Mouse (Mus musculus): ENCODE measurements at regions not wholly inside any gene's neighbourhood (a gene's known extent, or its start where the extent isn't known, plus 50 kb on each side); places are given as distances from the start of the nearest gene placed in this dataset.

DNA sequence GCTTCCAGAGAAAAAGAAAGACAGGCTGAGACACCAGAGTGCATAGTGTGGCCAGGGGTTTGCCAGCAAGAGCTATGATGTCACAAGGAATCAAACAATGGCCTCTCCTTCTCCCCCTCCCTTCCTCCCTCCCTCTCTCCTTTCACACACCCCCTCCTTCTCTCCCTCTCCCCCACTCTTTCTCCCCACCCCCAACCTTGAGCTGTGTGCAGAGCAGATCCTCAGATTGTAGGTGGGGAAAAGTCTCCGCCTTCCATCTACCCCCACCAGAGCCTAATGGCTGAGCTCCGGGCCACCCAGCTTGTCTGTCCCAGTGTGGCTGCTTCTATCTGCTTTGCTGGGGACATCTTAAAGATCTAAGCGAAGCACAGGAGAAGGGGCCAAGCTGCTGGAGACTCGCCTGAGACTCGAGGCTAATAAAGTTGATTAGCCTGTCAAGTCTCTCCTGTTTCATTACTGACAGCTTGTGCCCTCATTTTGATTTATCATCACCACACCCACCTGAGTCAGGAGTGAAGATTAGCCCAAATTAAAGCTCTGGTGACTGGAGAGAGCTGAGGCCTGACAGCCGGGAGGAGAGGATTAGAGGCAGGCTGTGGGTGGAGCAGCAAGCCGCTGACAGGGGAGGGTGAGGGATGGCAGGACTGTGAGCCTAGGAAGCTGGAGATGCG lies 272.8 kb downstream of the Cbln1 start:
- TF ChIP-seq CTCF (IDR thresholded peaks at IDR 0.05; ENCODE audit: low read depth) (no peak), EP300 (IDR thresholded peaks at IDR 0.05; ENCODE audit: low read depth) (no peak)
